Comparison of ENCODE assay signal across 8 mouse cellular contexts in genomic region chr1:74236590-74237317, GRCm38 (mm10). TPM values are rescaled to one million over a fixed set of nuclear protein-coding genes. Genes with fewer than 3 reads are reported as not detected.
A peak's percentile ranks its signal among the peaks of the same experiment; 100 is the strongest.
DNase-seq lines count a peak whose midpoint lies in the region; ATAC-seq and TF ChIP-seq lines count a peak whose summit lies in the region.

No protein-coding gene starts in this region.

- no peak for TF ChIP-seq RAD21 in CH12.LX (IDR thresholded peaks at IDR 0.05; ENCODE audit: low read depth, low read length)

- H3K4me2 ChIP-seq in CH12.LX (ENCODE audit: insufficient read depth, low read depth, poor library complexity, severe bottlenecking), result peak overlapping the region; percentile 99
- H3K4me2 ChIP-seq in embryonic facial prominence, embryonic 12.5 days (replicated peaks), result peak overlapping the region; percentile 79
- peak overlapping the region; percentile 84 for H3K4me2 ChIP-seq in heart, embryonic 13.5 days
- H3K4me2 ChIP-seq in kidney, embryonic 16.5 days (replicated peaks; ENCODE audit: low read depth, low read length), result peak overlapping the region; percentile 87

- 0 out of 2 replicates have a peak, but pooled peaks have one; percentile 44 for ATAC-seq in embryonic facial prominence, embryonic 12.5 days (ENCODE audit: insufficient number of reproducible peaks, insufficient read depth, low FRiP score, low TSS enrichment)
- ATAC-seq in heart, embryonic 13.5 days (ENCODE audit: extremely low read depth, insufficient number of reproducible peaks, low FRiP score, low TSS enrichment), result peak; percentile 27
- ATAC-seq in kidney, embryonic 16.5 days (ENCODE audit: low FRiP score, low TSS enrichment), result peak; percentile 50

- peak overlapping the region; percentile 63 to 97 (median 94) for H3K4me3 ChIP-seq in CH12.LX (replicated peaks in 1 of 3; ENCODE audit: low read depth in 2 of 3, low read length in 2 of 3, poor library complexity in 1 of 3)
- peak overlapping the region; percentile 87 for H3K4me3 ChIP-seq in embryonic facial prominence, embryonic 12.5 days
- H3K4me3 ChIP-seq in heart, embryonic 13.5 days, result peak overlapping the region; percentile 91
- H3K4me3 ChIP-seq in kidney, embryonic 16.5 days (ENCODE audit: low read length), result peak overlapping the region; percentile 100

- H3K79me2 ChIP-seq in CH12.LX (replicated peaks; ENCODE audit: control insufficient read depth, extremely low read depth, insufficient read depth, poor library complexity, severe bottlenecking), result peaks cover 52% of the 10 kb centered on the region

- 1% methylated on average over 48 of the region's 57 CpGs for WGBS in embryonic facial prominence, embryonic 12.5 days
- WGBS in heart, embryonic 13.5 days, result under 1% methylated on average over 48 of the region's 57 CpGs
- 0% methylated on average over 50 of the region's 57 CpGs for WGBS in kidney, embryonic 16.5 days

- H3K9me3 ChIP-seq in CH12.LX (replicated peaks; ENCODE audit: low read length), result no peaks in the 10 kb centered on the region
- H3K9me3 ChIP-seq in embryonic facial prominence, embryonic 12.5 days, result no peaks in the 10 kb centered on the region
- H3K9me3 ChIP-seq in heart, embryonic 13.5 days, result no peaks in the 10 kb centered on the region
- no peaks in the 10 kb centered on the region for H3K9me3 ChIP-seq in kidney, embryonic 16.5 days (ENCODE audit: low read length)

- H3K27me3 ChIP-seq in CH12.LX (replicated peaks), result no peaks in the 10 kb centered on the region
- no peaks in the 10 kb centered on the region for H3K27me3 ChIP-seq in embryonic facial prominence, embryonic 12.5 days
- H3K27me3 ChIP-seq in heart, embryonic 13.5 days (replicated peaks), result no peaks in the 10 kb centered on the region
- H3K27me3 ChIP-seq in kidney, embryonic 16.5 days (ENCODE audit: insufficient read depth, low read length), result no peaks in the 10 kb centered on the region

- TF ChIP-seq POLR2A in CH12.LX (IDR thresholded peaks at IDR 0.05; ENCODE audit: low read depth, low read length), result no peak

- peak overlapping the region; percentile 92 for H3K9ac ChIP-seq in CH12.LX (ENCODE audit: insufficient read depth, low read depth)
- H3K9ac ChIP-seq in embryonic facial prominence, embryonic 12.5 days, result peak overlapping the region; percentile 83
- H3K9ac ChIP-seq in heart, embryonic 13.5 days, result peak overlapping the region; percentile 99
- H3K9ac ChIP-seq in kidney, embryonic 16.5 days (replicated peaks; ENCODE audit: low read length), result peak overlapping the region; percentile 98

- dilution Hi-C loops in CH12.LX (cut with MboI; ENCODE audit: extremely low pct_ligation_motif_present, extremely low pct_unique_long_range_greater_than_20kb, low sequenced_read_pairs), result no loop called here

- peaks cover 4 to 21% of the 10 kb centered on the region in 2 experiments; a peak in 3 of 4 replicates for H3K4me1 ChIP-seq in CH12.LX (ENCODE audit: control insufficient read depth in 1 of 2, insufficient read depth in 2 of 2)
- H3K4me1 ChIP-seq in embryonic facial prominence, embryonic 12.5 days, result peaks cover 32% of the 10 kb centered on the region
- peaks cover 45% of the 10 kb centered on the region for H3K4me1 ChIP-seq in heart, embryonic 13.5 days
- peaks cover 37% of the 10 kb centered on the region for H3K4me1 ChIP-seq in kidney, embryonic 16.5 days (ENCODE audit: insufficient read depth, low read length)

- DNase-seq in 3T3-L1 (ENCODE audit: low read depth, low spot score) (peak; percentile 52), CH12.LX (ENCODE audit: extremely low read depth) (no peak)
- peak; percentile 63 for DNase-seq in lung, postnatal 25 days (ENCODE audit: low spot score)
- peak; percentile 56 to 65 for DNase-seq in right cerebral cortex, postnatal 10 days (ENCODE audit: low spot score in 2 of 2)
- no peak for DNase-seq in ovary, adult 18-20 months (ENCODE audit: low spot score)

- H3K36me3 ChIP-seq in CH12.LX (replicated peaks in 1 of 2; ENCODE audit: control insufficient read depth in 1 of 2, insufficient read depth in 1 of 2, low read length in 1 of 2), result peaks cover 3 to 19% of the 10 kb centered on the region in 2 experiments
- H3K36me3 ChIP-seq in embryonic facial prominence, embryonic 12.5 days, result no peaks in the 10 kb centered on the region
- H3K36me3 ChIP-seq in heart, embryonic 13.5 days, result 0 out of 2 replicates have a peak, but pooled peaks cover 4% of the 10 kb centered on the region
- H3K36me3 ChIP-seq in kidney, embryonic 16.5 days (ENCODE audit: insufficient read depth, low read length), result no peaks in the 10 kb centered on the region

- H3K27ac ChIP-seq in CH12.LX (ENCODE audit: insufficient read depth, low read depth), result peak overlapping the region; percentile 78
- peak overlapping the region; percentile 84 for H3K27ac ChIP-seq in embryonic facial prominence, embryonic 12.5 days
- peak overlapping the region; percentile 95 for H3K27ac ChIP-seq in heart, embryonic 13.5 days (replicated peaks)
- peak overlapping the region; percentile 92 for H3K27ac ChIP-seq in kidney, embryonic 16.5 days (ENCODE audit: low read length)

- in situ Hi-C loops in CH12.LX (cut with MboI; ENCODE audit: low pct_ligation_motif_present, low pct_unique_long_range_greater_than_20kb, low sequenced_read_pairs), result no loop called here

- peak; percentile 56 for TF ChIP-seq EP300 in CH12.LX (IDR thresholded peaks at IDR 0.05; ENCODE audit: low read length)

- no peak for TF ChIP-seq CTCF in CH12.LX (conservative IDR thresholded peaks at IDR 0.05 in 1 of 2, IDR thresholded peaks at IDR 0.05 in 1 of 2; ENCODE audit: low read depth in 2 of 2, low read length in 2 of 2)

TF ChIP-seq in CH12.LX, 34 proteins besides CTCF, POLR2A, EP300 and RAD21 (continues in another document):
- TF ChIP-seq SMC3 (IDR thresholded peaks at IDR 0.05; ENCODE audit: low read depth, low read length) (no peak), BHLHE40 (IDR thresholded peaks at IDR 0.05; ENCODE audit: low read depth, low read length) (peak; percentile 53), MYC (IDR thresholded peaks at IDR 0.05; ENCODE audit: low read depth, low read length) (no peak), POLR2AphosphoS2 (IDR thresholded peaks at IDR 0.05; ENCODE audit: low read depth, low read length) (no peak), MXI1 (IDR thresholded peaks at IDR 0.05; ENCODE audit: low read depth, low read length) (peak; percentile 88), GABPA (IDR thresholded peaks at IDR 0.05; ENCODE audit: insufficient replicate concordance, low read depth, low read length) (no peak), ZMIZ1 (IDR thresholded peaks at IDR 0.05; ENCODE audit: low read depth, low read length) (no peak), UBTF (IDR thresholded peaks at IDR 0.05; ENCODE audit: low read depth, low read length) (peak; percentile 61; the same call in 1 of the 2 replicates), RCOR1 (conservative IDR thresholded peaks at IDR 0.05; ENCODE audit: low read depth, low read length) (no peak), HCFC1 (IDR thresholded peaks at IDR 0.05; ENCODE audit: low read depth, low read length) (no peak; the same call in none of the 2 replicates), TCF12 (IDR thresholded peaks at IDR 0.05; ENCODE audit: low read depth, low read length) (peak; percentile 27; the same call in 1 of the 2 replicates), CHD1 (IDR thresholded peaks at IDR 0.05; ENCODE audit: low read depth, low read length) (no peak), JUND (conservative IDR thresholded peaks at IDR 0.05; ENCODE audit: low read depth, low read length) (no peak), ETS1 (conservative IDR thresholded peaks at IDR 0.05; ENCODE audit: low read depth, low read length) (0 out of 2 replicates have a peak, but pooled peaks have one; percentile 24)

RNA-seq across cellular contexts. Expression of gene Arpc2, which starts 0.9 kb away (rescaled TPM):
- total RNA-seq in CH12.LX (2012; rRNA removed), result 218 and 234 TPM in 2 replicates
- total RNA-seq in CH12.LX (2014; rRNA removed), result 455 and 462 TPM in 2 replicates
- 504 and 522 TPM in 2 replicates for polyA plus RNA-seq in CH12.LX (2012; ENCODE audit: insufficient read length, low read depth)
- polyA plus RNA-seq in embryonic facial prominence, embryonic 12.5 days (2016; fragmentation: Nextera tagmentation; extraction: Ambion mirVana), result 378 and 381 TPM in 2 replicates
- 400 and 438 TPM in 2 replicates for polyA plus RNA-seq in heart, embryonic 13.5 days (2015; fragmentation: Nextera tagmentation; extraction: Ambion mirVana)
- polyA plus RNA-seq in kidney, embryonic 16.5 days (2015; fragmentation: Nextera tagmentation; extraction: Ambion mirVana), result 441 and 457 TPM in 2 replicates

RNA-seq across cellular contexts. Expression of gene Gpbar1, which starts 41.6 kb away (rescaled TPM):
- 0.21 TPM in 1 of 2 replicates, not detected in the other for total RNA-seq in CH12.LX (2012; rRNA removed)
- not detected in 2 replicates for total RNA-seq in CH12.LX (2014; rRNA removed)
- not detected in 2 replicates for polyA plus RNA-seq in CH12.LX (2012; ENCODE audit: insufficient read length, low read depth)
- polyA plus RNA-seq in embryonic facial prominence, embryonic 12.5 days (2016; fragmentation: Nextera tagmentation; extraction: Ambion mirVana), result not detected in 2 replicates
- 0.36 and 0.64 TPM in 2 replicates for polyA plus RNA-seq in heart, embryonic 13.5 days (2015; fragmentation: Nextera tagmentation; extraction: Ambion mirVana)
- polyA plus RNA-seq in kidney, embryonic 16.5 days (2015; fragmentation: Nextera tagmentation; extraction: Ambion mirVana), result 1.6 and 1.9 TPM in 2 replicates

RNA-seq across cellular contexts. Expression of gene Cxcr1, which starts 42.3 kb away (rescaled TPM):
- total RNA-seq in CH12.LX (2012; rRNA removed) (not detected in 2 replicates), CH12.LX (2014; rRNA removed) (not detected in 2 replicates)
- not detected in 2 replicates for polyA plus RNA-seq in CH12.LX (2012; ENCODE audit: insufficient read length, low read depth)
- polyA plus RNA-seq in embryonic facial prominence, embryonic 12.5 days (2016; fragmentation: Nextera tagmentation; extraction: Ambion mirVana), result not detected in 2 replicates
- polyA plus RNA-seq in heart, embryonic 13.5 days (2015; fragmentation: Nextera tagmentation; extraction: Ambion mirVana), result not detected in 2 replicates
- not detected in 2 replicates for polyA plus RNA-seq in kidney, embryonic 16.5 days (2015; fragmentation: Nextera tagmentation; extraction: Ambion mirVana)

RNA-seq across cellular contexts. Expression of gene Aamp, which starts 47.8 kb away (rescaled TPM):
- total RNA-seq in CH12.LX (2012; rRNA removed) (151 and 163 TPM in 2 replicates), CH12.LX (2014; rRNA removed) (103 and 108 TPM in 2 replicates)
- polyA plus RNA-seq in CH12.LX (2012; ENCODE audit: insufficient read length, low read depth), result 172 and 193 TPM in 2 replicates
- polyA plus RNA-seq in embryonic facial prominence, embryonic 12.5 days (2016; fragmentation: Nextera tagmentation; extraction: Ambion mirVana), result 211 and 213 TPM in 2 replicates
- 164 and 188 TPM in 2 replicates for polyA plus RNA-seq in heart, embryonic 13.5 days (2015; fragmentation: Nextera tagmentation; extraction: Ambion mirVana)
- polyA plus RNA-seq in kidney, embryonic 16.5 days (2015; fragmentation: Nextera tagmentation; extraction: Ambion mirVana), result 322 and 350 TPM in 2 replicates

RNA-seq across cellular contexts. Expression of gene Pnkd, which starts 48.0 kb away (rescaled TPM):
- 117 and 154 TPM in 2 replicates for total RNA-seq in CH12.LX (2012; rRNA removed)
- 42.7 and 45.5 TPM in 2 replicates for total RNA-seq in CH12.LX (2014; rRNA removed)
- 263 and 318 TPM in 2 replicates for polyA plus RNA-seq in CH12.LX (2012; ENCODE audit: insufficient read length, low read depth)
- 106 TPM in 2 replicates for polyA plus RNA-seq in embryonic facial prominence, embryonic 12.5 days (2016; fragmentation: Nextera tagmentation; extraction: Ambion mirVana)
- 227 and 252 TPM in 2 replicates for polyA plus RNA-seq in heart, embryonic 13.5 days (2015; fragmentation: Nextera tagmentation; extraction: Ambion mirVana)
- polyA plus RNA-seq in kidney, embryonic 16.5 days (2015; fragmentation: Nextera tagmentation; extraction: Ambion mirVana), result 149 and 156 TPM in 2 replicates

Comparison
In these comparisons a context has a peak if more than half of its experiments do, and no peak if none do; other contexts are left out.
1. DNase-seq: peak in 3T3-L1 (single experiment), lung, postnatal 25 days (single experiment) and right cerebral cortex, postnatal 10 days (2 of 2); none in CH12.LX (single experiment) and ovary, adult 18-20 months (single experiment).
2. Peak in every context shown above with its lines, with median percentiles within 50 percentile points of each other: H3K27ac ChIP-seq, H3K4me2 ChIP-seq, H3K4me3 ChIP-seq, H3K9ac ChIP-seq and ATAC-seq.